Mouse (Mus musculus): ENCODE results near the gene Bbs9. TPM values are rescaled to one million over a fixed set of nuclear protein-coding genes. Genes with fewer than 3 reads are reported as not detected.

The Bbs9 gene
- total RNA-seq, 2 experiments from 2014 or later: 21.0 to 21.1 TPM

- no peak for DNase-seq (ENCODE audit: low spot score in 2 of 2)
Measured at GRCm38 (mm10) chr9:22530734-22531489, 55.4 kb downstream of the Bbs9 start.

GRCm38 (mm10) chr9:22532112-22532511 lies 56.6 kb downstream of the Bbs9 start:
- DNase-seq (ENCODE audit: low spot score in 2 of 2): no peak

GRCm38 (mm10) chr9:22532810-22533447 lies 57.4 kb downstream of the Bbs9 start:
- no peak for DNase-seq (ENCODE audit: low spot score in 2 of 2)

GRCm38 (mm10) chr9:22537767-22538373 lies 62.4 kb downstream of the Bbs9 start:
- no peak for DNase-seq (ENCODE audit: low spot score in 2 of 2)

- DNase-seq (ENCODE audit: low spot score in 2 of 2): no peak
Measured at GRCm38 (mm10) chr9:22539546-22539945, 64.0 kb downstream of the Bbs9 start.

GRCm38 (mm10) chr9:22541130-22541529 lies 65.6 kb downstream of the Bbs9 start:
- no peak for DNase-seq (ENCODE audit: low spot score in 2 of 2)

GRCm38 (mm10) chr9:22543467-22543866 lies 68.0 kb downstream of the Bbs9 start:
- DNase-seq (ENCODE audit: low spot score in 2 of 2): no peak

GRCm38 (mm10) chr9:22544349-22545341 lies 69.1 kb downstream of the Bbs9 start:
- DNase-seq (ENCODE audit: low spot score in 2 of 2): no peak

- DNase-seq (ENCODE audit: low spot score in 2 of 2): no peak
Measured at GRCm38 (mm10) chr9:22551273-22551672, 75.8 kb downstream of the Bbs9 start.

- no peak for DNase-seq (ENCODE audit: low spot score in 2 of 2)
Measured at GRCm38 (mm10) chr9:22556076-22556475, 80.6 kb downstream of the Bbs9 start.

GRCm38 (mm10) chr9:22557467-22557866 lies 82.0 kb downstream of the Bbs9 start:
- DNase-seq (ENCODE audit: low spot score in 2 of 2): peak; percentile 13 to 42

GRCm38 (mm10) chr9:22563612-22564347 lies 88.3 kb downstream of the Bbs9 start:
- no peak for DNase-seq (ENCODE audit: low spot score in 2 of 2)

GRCm38 (mm10) chr9:22567726-22568125 lies 92.2 kb downstream of the Bbs9 start:
- DNase-seq (ENCODE audit: low spot score in 2 of 2): no peak

- DNase-seq (ENCODE audit: low spot score in 2 of 2): no peak
Measured at GRCm38 (mm10) chr9:22576426-22577139, 101.1 kb downstream of the Bbs9 start.

- no peak for DNase-seq (ENCODE audit: low spot score in 2 of 2)
Measured at GRCm38 (mm10) chr9:22578266-22578665, 102.8 kb downstream of the Bbs9 start.

GRCm38 (mm10) chr9:22584221-22584620 lies 108.7 kb downstream of the Bbs9 start:
- no peak for DNase-seq (ENCODE audit: low spot score in 2 of 2)

- no peak for DNase-seq (ENCODE audit: low spot score in 2 of 2)
Measured at GRCm38 (mm10) chr9:22593032-22593431, 117.5 kb downstream of the Bbs9 start.

- no peak for DNase-seq (ENCODE audit: low spot score in 2 of 2)
Measured at GRCm38 (mm10) chr9:22596650-22597049, 121.1 kb downstream of the Bbs9 start.

GRCm38 (mm10) chr9:22613271-22613824 lies 137.8 kb downstream of the Bbs9 start:
- DNase-seq (ENCODE audit: low spot score in 2 of 2): no peak

Measured in adrenal gland, postnatal 4 days (tissue).